Mouse (Mus musculus) G1E-ER4 (cell line): Measurements from ENCODE around the gene Cap1. TPM values are rescaled to one million over a fixed set of nuclear protein-coding genes. Genes with fewer than 3 reads are reported as not detected.

Source experiments
- GATA1 ChIP-seq: IDR thresholded peaks from one replicate; pipeline ENCODE4 v1.8.0; 2012; ENCODE audit warnings: low read length, inconsistent platforms
- polyA plus RNA-seq: library from polyadenylated mRNA; stranded (reverse); fragments of >175 nt; gene quantifications from 2 replicates; pipeline ENCODE4 v1.2.3, GENCODE M21; 2012

Gene Cap1
- polyA plus RNA-seq, 1 experiment, result 17.3 TPM

DNA sequence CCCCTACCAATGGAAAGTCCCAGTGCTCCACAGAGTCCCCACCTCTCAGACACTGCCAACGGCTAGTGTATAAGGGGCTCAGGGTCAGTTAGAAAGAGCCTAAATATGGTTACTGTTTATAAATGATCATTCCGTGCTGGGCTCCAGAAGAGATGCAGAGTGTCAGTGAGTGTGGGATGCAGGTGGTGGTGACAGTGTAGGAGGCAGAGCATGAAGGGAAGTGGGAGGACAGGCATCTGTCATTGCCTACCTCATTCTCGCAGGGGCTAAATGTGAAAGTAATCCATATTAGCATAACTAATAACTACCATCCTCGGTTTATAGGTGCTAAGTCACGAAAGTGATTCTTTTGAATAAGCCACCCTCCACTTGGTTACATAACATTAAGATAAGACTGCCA, 15.1 kb downstream of the Cap1 start:
- TF ChIP-seq GATA1, result no peak

DNA sequence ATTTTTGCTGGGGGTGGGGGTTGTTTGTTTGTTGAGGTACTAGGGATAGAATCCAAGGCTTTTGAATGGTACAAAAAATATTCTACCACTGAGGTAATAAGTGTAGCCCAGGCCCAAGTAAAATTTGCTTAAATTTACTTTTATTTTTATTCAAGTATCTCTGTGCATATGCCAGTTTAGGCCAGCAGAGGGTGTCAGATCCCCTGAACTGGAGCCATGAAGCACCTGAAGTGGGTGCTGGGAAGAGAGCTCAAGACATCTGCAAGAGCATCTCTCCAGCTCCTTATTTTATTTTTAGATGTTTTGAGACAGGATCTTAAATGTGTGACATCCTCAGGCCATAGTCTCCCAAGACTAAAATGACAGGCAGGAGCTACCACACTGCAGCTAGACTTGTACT, 15.8 kb downstream of the Cap1 start:
- TF ChIP-seq GATA1, result no peak

DNA sequence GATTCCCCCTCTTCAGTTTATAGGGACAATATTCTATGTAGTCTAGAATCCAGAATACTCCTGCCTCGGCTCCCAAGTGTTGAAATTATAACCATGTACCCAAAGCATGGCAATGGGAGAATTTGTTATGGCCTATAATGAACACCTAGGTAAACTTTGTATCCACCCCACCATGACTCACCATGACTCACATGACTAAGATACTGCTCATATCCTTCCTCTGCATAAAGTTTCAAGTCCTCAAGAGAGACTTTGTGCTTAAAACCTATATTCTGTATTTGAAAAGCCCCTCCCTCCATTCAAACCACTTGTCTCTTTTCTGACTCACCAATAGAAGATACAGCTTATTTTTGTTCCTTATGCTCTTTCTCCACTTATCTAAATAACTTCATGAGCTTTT, 17.8 kb downstream of the Cap1 start:
- no peak for TF ChIP-seq GATA1

- TF ChIP-seq GATA1, result no peak
Measured at GRCm38 (mm10) chr4:122861836-122862235, 24.0 kb downstream of the Cap1 start.

DNA sequence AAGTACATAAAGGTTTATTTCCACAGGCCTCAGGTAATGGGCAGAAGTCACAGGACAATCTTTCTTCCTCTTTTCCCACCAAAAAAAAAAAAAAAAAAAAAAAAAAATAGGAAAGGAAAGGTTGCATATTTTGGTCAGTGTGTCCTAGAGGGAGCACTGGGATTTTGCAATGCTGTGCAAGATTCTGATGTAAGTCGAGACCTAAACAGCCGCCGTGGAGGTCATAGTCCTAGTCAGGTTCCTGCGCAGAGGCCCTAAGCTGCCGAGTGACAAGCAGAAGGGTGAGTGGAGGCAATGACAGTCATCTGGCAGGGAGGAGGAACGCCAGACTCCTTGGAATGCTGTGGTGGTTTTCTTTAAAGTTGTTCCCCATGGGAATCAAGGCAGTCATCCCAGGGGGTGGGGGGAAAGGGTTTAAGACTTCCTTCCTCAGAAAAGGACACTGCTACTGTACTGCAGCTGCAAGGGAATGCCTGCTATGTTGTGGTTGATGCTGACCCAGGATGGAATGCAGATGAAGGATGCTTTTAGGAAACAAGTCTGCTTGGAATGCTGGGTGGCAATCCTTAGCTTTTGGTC, 26.7 kb downstream of the Cap1 start:
- no peak for TF ChIP-seq GATA1

DNA sequence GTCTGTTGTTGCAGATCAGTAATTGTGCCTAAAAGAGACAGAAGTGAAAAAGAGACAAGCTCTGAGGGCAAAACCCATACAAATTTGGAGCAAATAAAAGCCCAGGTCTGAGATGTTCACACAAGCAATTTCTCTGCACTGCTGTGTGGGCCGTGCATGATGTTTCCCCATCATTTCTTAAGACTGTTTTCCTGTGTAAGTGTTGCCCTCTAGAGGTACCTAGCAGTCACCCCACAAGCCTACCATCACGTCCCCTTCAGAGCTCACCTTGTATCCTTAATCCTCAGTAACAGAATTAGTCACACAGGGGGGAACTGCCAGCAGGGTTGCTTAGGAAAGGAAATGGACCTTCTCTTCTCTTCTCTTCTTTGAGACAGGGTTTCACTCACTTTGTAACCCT, 27.9 kb downstream of the Cap1 start:
- no peak for TF ChIP-seq GATA1

GRCm38 (mm10) chr4:122854770-122855169, 31.1 kb downstream of the Cap1 start:
- no peak for TF ChIP-seq GATA1

DNA sequence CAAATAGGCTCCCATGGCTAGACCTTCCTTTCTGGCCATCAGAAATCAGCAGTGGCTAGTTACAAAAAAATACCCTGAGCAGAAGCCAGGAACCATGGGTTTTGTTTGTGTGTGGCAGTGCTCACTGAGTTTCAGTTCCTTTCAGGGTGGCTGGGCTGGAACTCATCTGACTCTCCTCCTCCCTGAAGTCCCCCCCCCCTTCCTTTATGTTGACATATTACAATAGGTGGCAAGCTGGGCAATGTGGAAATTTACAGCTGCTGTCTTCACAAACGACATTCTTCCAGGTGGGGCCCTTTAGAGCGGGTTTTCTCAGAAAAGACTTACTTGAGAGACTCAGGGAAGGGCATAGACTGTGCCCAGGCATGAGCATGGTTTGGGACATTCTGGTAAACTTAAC, 32.2 kb downstream of the Cap1 start:
- TF ChIP-seq GATA1, result no peak

- no peak for TF ChIP-seq GATA1
Measured at GRCm38 (mm10) chr4:122851535-122851934, 34.3 kb downstream of the Cap1 start.

- TF ChIP-seq GATA1, result no peak
Measured at GRCm38 (mm10) chr4:122848150-122848621, 37.7 kb downstream of the Cap1 start.

GRCm38 (mm10) chr4:122838416-122838815, 47.4 kb downstream of the Cap1 start:
- no peak for TF ChIP-seq GATA1

GRCm38 (mm10) chr4:122837994-122838393, 47.9 kb downstream of the Cap1 start:
- no peak for TF ChIP-seq GATA1

DNA sequence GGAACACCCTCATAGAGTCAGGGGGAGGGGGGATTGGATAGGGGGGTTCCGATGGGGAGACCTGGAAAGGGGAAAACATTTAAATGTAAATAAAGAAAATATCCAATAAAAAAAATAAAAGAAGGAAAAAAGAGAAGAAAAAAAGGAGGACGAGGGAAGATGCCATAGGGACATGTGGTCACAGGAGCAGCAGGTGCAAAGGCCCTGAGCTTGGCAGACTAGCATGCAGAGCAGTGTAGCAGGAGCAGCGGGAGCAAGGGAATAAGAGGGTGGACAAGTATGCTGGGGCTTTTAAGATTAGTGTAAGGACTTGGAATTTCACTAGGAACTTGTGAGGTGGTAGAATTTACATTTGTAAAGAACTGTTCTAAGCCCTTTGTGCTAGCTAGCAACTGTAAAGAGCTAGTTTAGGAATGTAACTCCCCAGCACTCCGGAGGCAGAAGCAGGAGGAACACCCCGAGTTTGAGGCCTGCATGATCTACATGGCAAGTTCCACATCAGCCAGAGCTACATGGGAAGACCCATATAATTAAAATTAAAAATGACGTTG, 48.6 kb downstream of the Cap1 start:
- no peak for TF ChIP-seq GATA1

GRCm38 (mm10) chr4:122836403-122836775, 49.5 kb downstream of the Cap1 start:
- no peak for TF ChIP-seq GATA1

DNA sequence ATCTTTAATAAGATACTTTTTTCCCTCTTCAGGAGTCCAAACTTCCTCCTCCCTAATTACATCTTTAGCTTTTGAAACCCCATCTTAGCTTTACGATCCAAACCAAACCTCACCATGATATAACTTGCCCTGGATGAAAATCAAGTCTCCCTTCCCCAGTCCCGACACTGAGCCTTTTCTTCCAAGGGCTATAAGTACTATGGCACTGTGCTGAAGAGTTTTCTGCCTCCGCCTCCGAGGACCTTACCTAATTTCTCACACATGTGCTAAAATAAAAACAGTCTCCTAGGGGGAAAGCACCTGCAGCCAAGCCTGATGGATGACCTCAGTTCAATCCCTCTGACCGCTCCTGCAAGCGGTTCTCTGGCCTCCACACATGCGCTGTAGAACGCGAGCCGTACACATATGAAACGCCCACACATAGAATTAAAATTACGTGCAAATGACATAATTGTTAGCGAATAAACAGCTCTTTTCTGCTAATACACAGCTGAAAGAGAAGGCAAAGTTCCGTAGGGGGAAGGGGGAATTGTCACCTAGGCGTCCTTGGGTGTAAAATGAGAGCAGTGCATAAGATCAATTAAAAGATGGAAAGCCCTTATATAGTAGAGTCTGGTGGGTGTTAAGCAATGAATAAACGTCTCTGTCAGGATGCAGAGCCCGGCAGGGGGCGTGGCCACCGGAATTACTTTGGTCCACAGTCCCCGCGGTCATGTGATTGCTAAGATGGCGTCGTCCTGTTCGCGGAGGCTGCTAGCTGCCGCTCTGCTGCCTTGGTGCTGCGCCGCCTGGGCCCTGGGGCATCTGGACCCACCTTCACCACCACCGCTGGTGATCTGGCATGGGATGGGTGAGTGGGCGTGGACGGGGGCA, 50.1 kb downstream of the Cap1 start, which contains the start of gene Ppt1:
Gene Ppt1 (plus strand): TSS at position 713 of the 873 bp plus-strand sequence.
- no peak for TF ChIP-seq GATA1

- no peak for TF ChIP-seq GATA1
Measured at GRCm38 (mm10) chr4:122831888-122832287, 54.0 kb downstream of the Cap1 start.

DNA sequence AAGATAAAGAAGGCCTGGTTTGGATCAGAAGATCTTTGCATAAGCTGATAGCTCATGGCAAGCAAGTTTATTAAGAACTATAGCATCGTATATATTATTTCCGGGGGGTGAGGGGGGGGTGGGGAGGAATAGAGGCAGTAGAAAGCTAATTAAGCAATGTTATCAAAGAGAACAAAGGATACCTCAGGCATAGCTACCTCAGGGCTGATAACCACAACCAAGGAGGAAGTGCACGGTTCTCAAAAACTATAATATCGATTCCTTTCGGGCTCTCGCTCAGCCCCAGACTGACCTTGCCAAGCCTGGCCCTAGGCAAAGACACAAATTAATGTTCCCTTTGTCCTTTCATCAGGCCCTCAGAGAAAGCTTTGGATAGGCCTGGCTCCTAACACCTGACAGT, 56.5 kb downstream of the Cap1 start:
- TF ChIP-seq GATA1, result no peak
